Mouse (Mus musculus): ENCODE data around the gene Acvr1b.

DNA sequence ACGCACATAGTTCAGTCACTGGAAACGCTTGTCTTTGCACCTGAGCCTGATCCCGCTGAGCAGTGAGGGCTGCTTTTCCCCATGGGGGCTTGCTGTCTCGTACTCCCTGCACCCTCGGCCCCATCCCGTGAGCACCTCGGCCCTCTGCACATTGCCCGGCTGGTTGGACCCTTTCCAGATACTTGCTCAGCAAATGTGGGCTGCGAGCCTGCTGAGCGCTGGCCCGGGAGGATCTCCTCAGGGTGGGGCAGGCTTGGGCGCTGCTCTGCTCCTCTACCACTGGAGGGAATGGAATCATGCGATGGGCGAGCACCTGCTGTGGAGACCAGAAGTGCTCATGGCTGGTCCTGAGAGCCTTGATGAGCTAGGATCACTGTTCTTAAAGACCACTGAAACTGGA lies 38.6 kb downstream of the Acvr1b start:
- TF ChIP-seq CTCF (IDR thresholded peaks at IDR 0.05; ENCODE audit: control insufficient read depth, insufficient read depth, low read length) (no peak), POLR2A (IDR thresholded peaks at IDR 0.05; ENCODE audit: borderline replicate concordance, control insufficient read depth, low read depth, low read length) (no peak)

Measured in bone marrow, adult 2 months (tissue).